Mouse (Mus musculus): ENCODE data around the gene Fam240a.

Gene Fam240a

DNA sequence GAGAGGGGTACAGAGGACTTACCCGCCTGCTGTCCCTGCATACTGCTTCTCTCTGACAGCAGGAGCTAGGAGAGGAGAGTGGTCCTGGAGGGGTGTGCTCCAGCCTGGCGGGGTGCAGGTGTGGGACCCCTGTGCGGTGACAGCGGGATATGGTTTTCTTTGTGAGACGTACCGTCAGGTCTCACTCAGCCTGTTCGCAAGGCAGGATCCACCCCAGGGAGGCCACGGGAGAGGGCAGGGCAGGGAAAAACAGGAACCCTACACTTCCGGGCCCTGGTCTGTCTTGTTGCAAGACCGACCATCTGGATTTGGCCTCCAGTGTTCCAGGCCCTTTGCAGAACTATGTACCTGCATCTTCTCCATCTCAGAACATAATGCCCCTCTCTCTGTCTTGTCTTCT, 23.2 kb downstream of the Fam240a start:
- in situ Hi-C loops (cut with MboI, MseI) = no loop called here

DNA sequence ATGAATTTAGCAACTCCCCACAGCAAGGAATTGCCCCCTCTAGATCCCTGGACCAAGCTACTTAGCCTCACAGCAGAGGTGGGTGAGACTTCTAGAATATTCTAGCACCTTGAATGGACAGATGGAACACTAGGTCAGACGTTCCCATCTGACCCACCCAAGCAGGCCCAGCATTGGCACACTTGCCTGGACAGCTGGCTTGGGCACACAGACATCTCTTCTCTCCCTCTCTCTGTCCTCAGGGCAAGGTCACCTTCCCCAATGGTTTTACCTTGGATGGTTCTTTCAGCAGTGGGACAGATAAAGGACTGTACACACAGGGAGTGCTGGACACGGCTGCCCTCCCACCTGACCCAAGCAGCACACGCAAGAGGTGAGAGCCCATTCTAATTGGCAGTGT, 24.1 kb downstream of the Fam240a start:
- in situ Hi-C loops (cut with MboI, MseI) = no loop called here

DNA sequence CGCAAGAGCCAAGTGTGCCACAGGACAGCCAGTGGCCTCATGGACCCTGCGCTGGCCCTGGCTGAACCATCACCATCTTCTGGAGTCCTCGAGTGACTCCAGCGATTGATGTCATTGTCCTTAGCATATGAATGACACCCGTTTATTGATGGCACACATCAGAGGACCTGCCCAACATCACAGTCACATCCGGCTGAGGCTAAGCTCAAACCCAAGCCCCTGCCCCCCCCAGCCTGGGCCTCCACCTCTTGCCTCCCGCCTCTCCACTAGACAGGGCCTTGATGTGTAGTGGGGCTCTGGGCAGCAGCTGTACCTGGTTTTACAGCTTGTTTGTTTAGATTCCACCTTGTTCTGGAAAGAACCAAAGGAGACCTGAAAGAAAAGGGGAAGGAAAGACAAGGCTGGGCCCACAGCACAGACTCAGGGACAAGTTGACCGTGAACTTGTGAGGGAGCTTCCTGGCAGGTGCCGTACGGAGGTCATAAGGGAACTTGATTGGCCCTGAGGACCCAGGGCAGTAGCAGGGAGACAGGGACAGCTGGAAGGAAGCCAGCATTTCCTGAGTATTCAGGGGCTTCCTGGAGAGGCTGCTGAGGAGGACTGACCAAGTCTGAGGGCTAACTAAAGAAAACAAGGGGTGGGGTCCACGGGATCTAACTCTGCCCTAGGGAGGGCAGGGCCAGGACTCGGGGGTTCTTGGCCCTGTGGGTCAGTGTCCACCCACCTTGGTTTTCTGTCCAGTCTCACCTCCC, 25.4 kb downstream of the Fam240a start:
- in situ Hi-C loops (cut with MboI, MseI) = no loop called here

DNA sequence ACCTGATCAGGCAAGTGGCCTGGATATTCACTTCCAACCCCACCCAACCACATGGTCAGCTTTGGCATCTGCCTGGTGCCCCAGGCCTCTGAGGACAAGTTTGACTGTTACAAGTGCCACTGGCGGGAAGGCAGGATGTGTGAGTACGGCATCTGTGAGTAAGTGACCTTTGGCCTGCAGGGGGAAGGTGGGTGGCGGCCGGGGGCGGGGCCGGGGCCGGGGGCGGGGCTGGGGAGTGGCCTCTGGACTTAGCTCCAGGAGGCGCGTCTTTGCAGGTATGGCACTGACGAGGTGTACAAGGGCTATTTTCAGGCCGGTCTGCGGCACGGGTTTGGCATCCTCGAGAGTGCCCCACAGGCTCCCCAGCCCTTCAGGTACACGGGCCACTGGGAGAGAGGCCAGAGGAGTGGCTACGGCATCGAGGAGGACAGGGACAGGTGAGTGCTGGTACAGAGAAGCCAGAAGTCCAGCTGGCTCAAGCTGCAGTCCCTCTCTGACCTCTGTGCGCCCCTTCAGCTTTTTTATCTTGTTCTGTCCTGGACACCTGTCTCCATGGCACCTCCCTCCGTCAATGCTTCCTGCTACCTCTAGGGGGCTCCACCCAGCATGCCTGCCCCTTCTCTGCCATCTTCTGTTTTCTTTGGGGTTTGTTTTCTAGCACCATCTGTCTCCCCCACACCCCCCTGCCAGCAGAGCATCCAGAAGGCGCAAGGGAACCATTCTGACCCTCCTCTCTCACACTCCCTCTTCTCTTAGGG, 26.5 kb downstream of the Fam240a start:
- in situ Hi-C loops (cut with MboI, MseI) = no loop called here

DNA sequence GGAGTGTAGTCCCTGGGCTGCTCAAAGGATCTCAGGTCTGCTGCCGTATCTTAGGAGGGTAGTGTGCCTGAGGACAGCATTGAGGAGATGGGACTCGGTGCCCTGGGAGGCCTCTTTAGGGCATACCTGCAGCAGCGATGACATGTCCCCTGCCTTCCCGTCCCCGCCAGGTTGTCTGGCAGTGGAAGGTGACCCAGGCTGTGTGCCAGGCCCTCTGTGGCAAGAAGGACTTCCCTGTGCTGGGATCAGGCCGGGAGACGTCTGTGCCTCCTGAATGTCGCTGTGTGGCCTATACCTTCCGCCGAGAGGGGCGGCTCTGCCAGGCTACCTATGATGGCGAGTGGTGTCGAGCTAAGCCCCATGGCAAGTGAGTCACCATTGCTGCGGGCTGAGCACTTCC, 27.7 kb downstream of the Fam240a start:
- in situ Hi-C loops (cut with MboI, MseI) = no loop called here

DNA sequence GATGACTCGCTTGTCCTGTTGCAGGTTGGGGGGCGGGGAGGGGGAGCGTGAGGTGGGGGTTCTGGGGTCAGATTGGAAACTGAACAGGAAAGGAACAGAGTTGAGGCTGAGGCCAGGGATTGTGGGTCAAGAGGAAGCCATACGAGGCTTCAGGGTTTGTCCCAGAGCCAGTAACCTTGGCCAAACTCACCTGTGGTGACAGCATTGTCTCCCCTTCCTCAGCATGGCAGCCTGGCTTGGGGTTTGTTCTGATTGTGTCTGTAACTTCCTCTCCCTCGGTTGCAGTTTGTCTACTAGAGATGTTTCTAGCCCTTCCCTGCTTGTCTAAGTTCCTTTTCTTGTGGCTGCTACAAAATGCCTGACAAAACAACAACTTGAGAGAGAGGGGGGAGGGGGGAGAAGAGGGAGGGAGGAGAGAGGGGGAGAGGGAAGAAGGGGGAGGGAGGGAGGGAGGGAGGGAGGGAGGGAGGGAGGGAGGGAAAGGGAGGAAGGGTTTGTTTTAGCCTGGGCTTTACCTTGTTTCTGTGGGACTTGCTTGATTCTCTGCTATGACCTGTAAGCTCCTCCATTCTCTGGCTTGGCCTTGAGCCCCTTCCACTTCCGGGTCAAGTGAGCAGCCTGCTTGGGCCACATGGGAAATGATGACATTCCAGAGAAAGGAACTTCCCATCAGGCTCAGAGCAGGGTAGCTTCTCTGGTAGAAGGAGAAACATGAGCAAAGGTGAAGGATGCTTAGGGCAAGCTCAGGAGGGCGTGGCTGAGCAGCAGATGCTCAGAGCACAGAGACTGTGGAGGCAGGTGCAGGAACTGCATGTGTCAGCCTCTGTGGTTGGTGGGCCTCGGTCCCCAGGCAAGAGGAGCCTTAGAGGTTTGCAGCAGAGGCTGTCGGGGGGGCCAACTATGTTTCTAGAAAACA, 29.0 kb downstream of the Fam240a start:
- in situ Hi-C loops (cut with MboI, MseI) = no loop called here

DNA sequence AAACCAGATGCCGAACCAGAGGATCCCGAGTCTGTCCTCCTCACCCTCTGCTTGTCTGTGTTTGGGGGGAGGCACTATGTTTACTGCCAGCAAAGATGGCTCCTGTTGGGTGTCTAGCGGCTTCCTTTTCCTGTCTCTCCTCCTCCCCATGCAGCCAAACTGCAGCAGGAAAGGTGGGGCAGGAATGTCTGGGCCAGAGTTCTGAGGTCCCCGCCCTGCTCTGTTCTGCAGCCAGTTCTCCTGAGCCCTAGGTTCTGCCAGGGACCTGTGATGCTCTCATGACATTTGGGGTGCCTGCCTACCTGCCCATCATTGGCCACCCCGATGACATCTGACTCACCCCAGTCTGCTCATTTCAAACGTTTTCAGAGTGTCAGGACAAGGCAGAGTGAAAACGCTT, 34.7 kb downstream of the Fam240a start:
- in situ Hi-C loops (cut with MboI, MseI) = no loop called here

DNA sequence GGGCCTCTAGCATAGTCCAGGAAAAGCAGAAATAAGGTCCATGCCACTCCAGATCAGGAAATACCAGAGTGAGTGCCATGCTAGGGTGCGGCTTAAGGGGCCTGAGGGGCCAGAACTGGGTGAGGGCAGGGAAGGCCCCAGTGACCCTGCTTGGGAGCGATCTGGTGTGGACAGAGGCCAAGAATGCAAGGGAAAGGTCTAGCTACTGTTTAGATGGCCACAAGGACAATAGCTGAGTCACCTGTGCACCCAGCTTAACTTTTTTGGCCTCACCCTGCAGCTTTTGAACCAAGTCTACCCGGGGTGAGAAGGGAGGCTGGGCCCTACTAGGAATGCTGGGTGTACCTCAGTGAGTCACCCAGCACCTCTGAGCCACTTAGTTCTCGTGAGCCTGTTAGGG, 35.9 kb downstream of the Fam240a start:
- in situ Hi-C loops (cut with MboI, MseI) = no loop called here

DNA sequence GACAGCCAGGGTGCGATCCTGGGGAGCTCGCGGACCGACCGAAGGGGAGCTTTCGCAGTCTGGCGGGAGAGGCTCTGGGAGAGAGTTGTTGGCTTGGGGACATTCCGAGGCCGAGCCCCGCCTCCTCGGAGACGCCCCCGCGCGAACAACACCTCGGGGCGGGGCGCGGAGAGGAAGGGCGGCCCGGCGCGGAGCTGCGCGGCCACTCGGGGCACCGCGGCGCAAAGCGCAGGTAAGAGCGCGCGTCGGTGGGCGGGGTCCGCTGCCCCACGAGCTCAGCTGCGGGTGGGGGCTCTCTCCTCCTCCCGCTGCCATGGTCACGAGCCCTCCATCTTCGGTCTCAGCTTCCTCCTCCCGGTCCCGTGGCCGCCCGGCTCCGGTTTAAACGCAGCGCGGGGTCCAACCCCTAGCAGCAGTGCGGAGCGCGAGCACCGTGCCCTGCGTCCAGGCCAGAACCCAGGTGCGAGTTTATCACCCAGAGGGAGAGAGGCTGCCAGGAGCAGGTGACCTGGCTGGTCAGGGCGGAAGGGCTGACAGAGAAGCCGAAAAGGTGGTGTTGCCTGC, 36.6 kb downstream of the Fam240a start, which contains the start of gene Tmie:
Tmie (minus strand) TSS at position 116 of the 564 bp plus-strand sequence.
- in situ Hi-C loops (cut with MboI, MseI) = no loop called here

DNA sequence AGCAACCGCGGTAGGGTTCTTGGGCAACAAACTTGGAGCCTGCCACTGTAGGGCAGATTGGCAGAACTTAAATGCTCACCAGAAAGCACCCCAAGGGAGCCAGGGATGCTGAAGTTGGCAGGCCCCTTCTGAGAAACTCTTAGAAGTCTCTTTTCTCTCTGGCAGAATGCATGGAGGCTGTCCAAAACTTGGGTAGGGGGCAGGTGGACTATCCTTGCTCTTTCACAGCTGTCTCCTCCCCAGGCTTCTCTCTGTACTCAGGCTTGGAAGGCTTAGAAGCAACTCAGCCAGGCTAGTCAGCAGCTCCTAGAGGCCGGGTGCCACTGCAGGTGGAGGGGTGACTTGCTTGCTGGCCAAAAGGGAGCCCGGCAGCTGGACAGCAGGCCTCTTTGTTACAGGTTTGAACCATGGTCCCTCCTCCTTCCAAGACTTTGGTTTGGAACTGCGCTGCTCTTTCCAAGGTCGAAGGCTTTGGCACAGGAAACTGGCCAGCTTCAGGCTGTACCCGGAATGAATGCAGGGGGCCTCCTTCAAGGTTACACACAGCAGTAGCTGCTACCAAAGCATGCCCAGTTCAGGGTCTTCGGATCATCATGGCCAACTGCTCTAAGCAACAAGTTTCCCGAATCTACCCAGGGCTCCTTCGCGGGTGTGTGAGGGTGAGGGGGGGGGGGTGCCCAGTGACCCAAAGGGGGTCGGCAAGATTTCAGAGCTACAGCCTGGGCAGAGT, 37.3 kb downstream of the Fam240a start, which contains the start of gene Als2cl:
Als2cl (plus strand) TSS at position 680 of the 730 bp plus-strand sequence.
- in situ Hi-C loops (cut with MboI, MseI) = no loop called here

DNA sequence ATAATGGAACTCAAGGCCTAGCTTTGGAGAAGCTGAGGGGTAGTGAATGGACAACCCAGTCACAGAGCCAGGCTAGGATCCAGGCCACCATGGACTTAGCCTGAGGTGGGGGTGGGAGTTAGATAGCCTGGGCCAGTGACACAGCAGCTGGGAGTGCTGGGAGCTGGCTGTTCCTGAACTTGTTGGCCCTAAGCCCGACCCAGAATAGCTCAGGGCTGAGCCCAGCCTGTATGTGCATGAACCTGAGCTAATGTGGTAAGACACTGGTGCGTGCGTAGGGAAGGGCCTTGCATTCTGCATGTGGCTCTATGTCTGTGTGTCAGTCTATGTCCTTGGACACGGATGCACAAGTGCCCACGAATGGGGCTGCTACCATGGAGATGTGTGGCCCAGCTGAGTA, 38.8 kb downstream of the Fam240a start:
- in situ Hi-C loops (cut with MboI, MseI) = no loop called here

DNA sequence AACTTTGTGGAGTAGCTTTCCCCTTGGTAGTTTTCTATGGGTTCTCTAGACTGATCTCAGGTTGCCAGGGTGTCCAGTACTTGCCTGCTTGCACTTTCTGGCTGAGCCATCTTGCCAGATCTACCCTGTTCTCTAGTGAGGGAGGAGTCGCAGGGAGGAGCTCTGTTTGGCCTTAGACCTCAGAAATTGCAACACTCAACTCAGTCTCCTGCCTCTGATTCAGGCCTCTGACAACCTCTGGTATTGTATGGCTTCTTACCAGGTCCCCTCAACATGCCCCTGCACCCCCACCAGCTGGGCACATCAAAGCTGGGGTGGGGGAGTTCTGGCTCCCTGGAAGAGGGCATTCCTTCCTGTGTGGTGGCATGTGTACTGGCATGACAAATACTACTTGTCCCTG, 39.3 kb downstream of the Fam240a start:
- in situ Hi-C loops (cut with MboI, MseI) = no loop called here

DNA sequence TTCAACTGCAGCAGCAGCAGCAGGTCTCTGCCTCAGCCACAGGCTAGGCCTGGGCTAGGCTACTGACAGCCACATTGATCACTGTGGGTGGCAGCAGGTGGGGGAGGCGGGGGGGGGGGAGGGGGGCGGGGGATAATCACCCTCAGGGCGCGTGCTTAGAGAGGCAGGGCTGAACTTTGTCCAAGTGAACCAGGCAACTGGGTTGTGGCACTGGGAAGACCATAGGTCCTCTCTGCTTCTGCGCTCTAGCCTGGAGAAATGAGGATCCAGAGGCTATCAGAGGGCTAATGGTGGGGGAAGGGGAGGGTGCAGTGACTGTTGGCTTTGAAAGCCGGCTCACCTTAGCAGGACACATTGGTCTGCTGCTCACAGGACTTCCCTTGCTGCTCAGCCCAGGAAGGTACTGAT, 41.4 kb downstream of the Fam240a start:
- in situ Hi-C loops (cut with MboI, MseI) = no loop called here

DNA sequence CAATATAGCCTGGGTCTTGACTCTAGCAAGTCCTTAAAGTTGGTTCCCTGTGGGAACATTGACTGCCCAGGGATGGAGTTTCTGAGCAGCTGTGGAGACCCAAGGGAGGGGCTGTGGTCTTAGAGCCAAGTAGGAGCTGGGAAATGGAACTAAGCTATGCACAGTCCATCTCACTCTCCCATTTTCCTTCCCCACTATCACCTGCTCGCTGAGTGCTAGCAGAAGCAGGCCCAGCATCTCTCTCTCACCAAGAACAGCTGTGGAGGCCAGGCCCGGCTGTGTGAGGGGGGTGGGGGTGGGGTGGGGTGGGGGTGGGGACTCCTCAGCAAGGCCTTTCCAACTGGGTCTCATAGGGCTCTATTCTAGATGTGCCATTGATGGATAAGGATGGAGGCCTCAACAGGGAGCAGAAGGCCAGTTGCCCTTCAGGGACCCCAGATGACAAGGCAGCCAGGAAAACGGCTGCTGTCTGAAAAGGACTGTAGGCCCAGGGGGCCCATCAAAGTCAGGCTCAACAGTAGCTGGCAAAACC, 41.9 kb downstream of the Fam240a start:
- in situ Hi-C loops (cut with MboI, MseI) = no loop called here

DNA sequence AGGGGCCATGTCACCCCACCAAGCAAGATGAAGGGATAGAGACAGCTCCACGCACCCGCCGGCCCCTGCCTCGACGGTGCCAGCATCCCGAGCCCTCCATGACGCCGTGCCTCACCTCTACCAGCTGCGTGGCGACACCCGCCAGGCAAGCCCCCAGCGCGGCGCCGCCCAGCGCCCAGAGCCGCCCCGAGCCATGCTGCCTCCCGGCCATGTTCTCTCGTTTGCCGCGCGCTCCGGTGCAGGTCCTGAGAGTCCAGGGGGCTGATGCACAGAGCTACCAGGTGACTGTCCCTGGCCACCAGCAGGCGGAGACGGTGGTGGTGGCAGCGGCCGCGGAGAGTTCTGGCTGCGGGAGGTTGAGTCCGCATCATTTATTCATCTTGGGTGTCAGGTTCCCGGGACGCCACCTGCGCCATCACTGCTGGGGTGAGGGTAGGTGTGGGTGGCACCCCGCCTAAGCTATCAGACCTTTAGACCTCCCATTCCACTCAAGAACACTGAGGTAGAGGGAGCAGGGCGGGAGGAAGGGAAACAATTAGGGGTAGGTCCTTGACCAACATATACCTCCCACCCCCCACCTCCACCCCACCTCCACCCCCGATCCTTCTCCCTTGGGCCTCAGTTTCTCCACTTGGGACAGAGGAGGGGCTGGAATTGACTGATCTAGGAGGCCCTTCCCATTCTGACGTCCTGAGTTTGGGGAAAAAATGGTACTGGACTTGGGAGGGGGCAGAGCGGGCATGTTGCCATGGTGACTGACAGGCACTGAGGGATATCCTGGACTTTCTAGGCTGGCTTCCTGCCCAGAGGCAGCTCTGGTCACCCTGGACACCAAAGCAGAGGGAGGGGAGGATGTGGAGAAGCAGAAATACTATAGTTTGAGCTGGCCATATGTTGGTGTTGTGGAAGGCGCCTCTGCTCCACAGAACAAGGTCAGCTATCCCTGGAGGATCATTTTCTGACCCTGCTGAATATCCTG, 42.7 kb downstream of the Fam240a start:
- in situ Hi-C loops (cut with MboI, MseI) = no loop called here

DNA sequence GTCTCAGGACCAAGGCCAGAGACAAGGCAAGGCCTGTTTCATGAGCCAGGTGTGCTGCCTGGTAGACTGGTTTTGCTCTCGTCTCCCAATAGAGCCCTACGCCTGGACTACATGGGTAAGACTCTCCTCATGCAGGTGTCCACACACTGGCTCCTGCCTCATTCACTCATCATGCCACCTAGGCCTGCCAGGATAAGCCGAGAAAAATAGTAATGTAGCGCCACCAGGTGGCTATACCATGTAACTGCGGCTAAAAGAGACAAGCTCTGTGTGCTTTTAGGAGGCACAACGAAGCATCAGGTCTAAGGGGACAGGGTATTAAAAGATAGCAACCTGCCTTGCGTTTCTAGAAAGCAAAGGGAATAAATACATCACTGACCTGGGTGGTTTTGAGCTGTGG, 45.6 kb downstream of the Fam240a start:
- in situ Hi-C loops (cut with MboI, MseI) = no loop called here
